Mouse (Mus musculus): Measurements from ENCODE around the gene Hemk1.

The Hemk1 gene

DNA sequence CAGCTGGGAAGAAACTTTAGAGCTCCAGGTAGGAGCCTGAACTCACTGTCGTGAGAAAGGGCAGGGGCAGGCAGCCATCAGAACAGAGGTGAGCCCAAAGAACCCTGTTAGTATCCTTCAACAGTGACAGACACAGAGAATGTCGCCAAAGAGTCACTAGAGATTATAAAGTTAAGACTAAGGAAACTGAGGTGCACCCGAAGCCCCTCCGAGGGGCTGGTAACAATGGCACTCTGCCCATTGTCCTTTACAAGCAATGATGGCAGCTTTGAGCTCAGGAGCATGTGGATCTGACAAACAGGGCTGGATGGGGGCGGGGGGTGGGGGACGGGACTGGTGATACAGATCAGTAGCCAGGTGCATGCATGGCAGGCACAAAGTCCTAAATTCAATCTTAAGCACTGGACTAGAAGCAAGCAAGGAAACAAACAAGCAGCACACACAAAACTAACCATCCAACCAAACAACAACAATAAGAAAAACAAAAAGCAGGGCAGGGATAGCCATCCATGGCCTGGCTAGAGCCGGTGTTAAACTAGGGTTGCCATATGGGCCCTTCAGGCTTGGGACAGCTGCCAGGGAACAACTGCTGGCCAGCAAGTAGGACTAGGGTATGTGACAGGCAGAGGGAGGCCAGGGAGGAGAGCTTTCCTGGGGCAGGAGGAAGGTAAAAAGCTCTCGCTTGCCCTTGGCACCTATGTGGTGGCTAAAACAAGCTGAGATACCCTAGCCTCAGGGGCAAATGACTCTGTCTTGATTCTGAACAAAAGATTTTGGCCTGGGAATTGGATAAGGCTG is 5.2 kb upstream of the Hemk1 start:
- no peak for DNase-seq (ENCODE audit: low read depth in 2 of 2, low spot score in 2 of 2)

DNA sequence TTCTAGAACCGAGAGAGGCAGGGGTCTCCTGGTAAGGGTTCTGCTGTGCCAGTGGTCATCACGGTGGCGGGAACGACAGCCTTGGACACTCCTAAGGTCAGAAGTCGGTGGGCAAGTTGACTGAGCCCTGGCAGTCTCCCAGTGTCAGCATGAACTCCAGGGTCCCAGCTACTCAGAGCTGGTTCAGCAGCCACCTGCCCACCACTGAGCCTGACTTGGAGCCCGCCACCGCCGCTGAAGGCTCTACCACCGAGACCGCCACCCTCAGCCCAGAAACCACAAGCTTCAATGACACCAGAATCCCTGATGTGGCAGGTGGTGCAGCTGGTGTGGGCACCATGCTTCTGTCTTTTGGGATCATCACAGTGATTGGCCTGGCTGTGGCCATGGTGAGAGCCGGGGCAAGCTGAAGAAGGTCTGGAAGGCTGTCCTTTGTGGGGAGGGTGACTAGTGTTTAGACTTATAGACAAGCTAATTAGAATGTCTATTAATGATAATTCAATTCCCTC is 4.1 kb upstream of the Hemk1 start:
- DNase-seq (ENCODE audit: low read depth in 2 of 2, low spot score in 2 of 2) = no peak

DNA sequence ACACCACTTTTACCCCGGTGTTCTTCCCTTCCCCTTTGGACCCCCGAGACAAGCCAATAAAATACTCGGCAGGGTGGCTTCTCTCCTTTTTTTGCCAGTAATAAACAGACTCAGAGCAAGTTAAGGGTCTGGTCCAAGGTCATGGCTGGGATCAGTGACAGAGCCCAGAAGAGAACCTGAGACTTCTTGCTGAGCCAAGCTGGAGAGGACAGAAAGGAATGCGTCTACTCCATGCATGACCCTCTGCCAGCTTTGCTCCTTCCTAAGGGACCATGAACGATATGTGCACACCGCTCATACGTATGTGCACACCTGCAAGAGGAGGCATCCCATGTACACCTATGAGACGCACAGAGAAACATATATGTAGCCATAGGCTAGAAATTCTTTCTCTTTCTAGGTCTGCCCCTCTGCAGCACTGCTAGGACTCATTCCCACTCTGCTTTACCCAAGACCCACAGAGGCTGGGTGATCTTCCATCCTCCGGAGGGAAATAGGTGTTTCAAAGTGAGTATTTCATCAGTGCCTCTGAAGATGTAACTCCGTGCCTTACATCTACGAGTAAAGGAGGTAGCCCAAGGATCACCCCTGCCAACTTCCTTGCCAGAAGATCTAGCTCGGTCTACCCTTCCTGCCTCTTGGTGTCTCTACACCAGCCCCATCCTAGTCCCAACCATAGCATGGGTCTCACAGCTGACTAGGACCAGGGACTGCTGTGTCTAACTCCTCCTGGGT is 2.9 kb upstream of the Hemk1 start:
- no peak for DNase-seq (ENCODE audit: low read depth in 2 of 2, low spot score in 2 of 2)

DNA sequence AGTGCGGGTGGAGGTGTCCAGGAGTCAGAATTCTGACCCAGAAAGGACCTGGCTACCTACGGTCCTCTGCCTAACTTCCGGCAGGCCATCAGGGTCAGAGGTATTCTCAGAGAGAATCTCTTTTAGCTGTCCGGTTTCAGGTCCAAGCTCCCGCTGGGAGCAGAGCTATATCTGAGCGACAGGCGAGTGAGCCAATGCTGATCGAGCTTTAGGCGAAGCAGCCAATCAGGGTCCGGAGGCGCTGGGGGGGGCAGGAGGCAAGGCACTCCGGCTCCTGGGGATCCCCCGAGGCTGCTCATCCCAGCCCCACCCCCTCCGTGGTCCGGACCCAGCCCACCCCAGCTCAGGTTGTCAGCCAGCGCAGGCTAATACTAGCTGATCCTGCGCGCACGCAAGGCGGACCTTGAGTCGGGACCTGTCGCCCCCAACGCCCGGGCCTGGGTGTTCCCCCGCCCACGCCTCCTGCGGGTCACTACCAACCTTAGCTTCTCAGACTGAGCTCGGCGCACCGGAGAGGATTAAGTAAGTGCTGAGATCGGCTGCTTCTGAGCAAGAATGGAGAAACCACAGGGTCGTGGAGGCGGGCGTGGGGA is 2.2 kb upstream of the Hemk1 start, which contains the start of gene 6430571L13Rik:
6430571L13Rik (plus strand) TSS at position 336 of the 593 bp plus-strand sequence.
- peak; percentile 38 to 61 for DNase-seq (ENCODE audit: low read depth in 2 of 2, low spot score in 2 of 2)

DNA sequence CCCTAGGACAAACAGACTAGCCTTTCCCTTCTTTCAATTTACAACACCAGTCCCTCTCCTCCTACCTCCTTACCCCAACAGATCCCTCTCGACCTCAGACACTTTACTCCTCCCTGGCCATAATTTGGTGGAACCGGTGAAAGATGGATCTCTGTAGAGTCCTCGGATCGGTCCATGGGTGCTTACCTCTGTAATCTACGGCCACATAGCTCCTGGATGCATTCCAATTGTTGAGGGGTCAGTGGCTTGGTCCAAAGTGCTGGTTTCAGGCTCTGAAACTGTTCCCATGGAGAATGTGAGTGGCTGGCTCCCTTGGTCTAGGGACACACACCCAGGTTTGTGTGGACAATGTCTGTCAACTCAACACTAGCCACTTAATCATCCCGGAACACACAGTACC is 1.8 kb downstream of the Hemk1 start:
- no peak for DNase-seq (ENCODE audit: low read depth in 2 of 2, low spot score in 2 of 2)

DNA sequence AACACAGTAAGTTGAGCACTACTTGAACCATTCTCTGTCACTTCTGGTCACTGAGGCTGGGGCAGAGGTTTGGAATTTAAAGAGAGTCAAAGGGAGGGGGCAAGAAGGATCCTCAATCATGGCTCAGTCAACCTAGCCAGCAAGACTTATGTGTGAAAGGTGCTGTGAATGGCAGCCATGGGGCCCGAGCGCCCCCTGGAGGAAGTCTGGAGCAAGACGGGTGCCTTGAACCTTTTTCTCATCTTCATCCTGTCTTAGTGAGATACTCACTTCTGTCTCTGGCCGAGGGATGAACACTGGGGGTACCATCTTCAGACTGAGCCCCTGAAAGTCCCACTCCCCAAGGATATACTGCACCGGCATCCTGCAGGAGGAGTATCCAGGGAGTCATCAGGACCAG is 2.2 kb downstream of the Hemk1 start:
- DNase-seq (ENCODE audit: low read depth in 2 of 2, low spot score in 2 of 2) = peak; percentile 76 to 80

DNA sequence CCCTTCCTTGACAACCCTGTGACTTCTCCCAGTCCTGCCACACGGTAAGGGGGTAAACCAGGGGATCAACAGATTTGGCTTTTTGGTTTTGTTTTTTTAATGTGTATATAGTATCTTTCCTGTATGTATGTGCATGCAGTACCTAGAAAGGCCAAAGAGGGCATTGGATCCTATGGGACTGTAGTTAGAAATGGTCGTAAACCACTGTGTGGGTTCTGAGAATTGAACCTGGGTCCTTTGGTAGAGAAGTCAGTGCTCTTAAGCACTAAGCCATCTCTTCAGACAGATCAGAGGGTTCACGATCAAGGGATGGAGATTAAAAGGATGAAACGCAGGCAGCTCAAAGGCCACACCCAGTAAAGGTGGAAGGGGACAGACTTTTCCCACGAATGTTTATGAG is 3.1 kb downstream of the Hemk1 start:
- no peak for DNase-seq (ENCODE audit: low read depth in 2 of 2, low spot score in 2 of 2)

DNA sequence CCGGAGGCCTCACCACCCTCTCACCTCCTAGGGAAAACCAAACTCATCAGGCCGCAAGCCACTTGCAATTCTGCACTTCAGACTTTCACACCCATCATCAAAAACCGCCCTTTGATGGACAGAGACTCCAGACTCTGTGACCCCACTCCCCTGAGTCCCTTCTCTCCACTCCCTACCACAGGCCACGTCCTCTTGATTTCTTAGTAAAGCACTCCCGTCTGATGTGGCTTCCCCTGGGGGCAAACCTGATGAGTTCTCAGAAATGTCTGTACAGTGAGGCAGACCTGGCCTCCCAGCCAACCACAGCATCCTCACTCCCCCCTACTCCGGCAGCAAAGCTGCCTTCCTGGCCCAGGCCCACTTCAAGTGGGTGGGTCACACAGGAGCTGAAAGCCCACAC is 3.8 kb downstream of the Hemk1 start:
- peak; percentile 49 to 55 for DNase-seq (ENCODE audit: low read depth in 2 of 2, low spot score in 2 of 2)

DNA sequence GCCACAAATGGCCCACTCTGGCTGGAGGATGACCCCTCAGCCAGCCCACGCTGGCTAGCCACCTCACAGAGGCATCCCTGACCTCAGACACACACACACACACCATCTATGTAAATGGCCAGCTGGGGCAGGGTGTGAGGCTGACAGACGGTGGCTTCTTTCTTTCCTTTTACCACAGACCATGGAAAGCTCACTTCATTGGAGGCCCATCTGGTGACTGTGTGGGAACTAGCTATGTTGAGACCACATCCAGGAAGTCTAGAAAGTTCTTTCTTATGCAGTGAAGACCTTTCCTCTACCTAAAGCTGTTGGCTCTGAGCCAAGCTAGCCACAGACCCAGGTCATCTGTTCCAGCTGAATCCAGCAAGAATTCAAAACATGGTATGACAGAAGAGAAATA is 4.5 kb downstream of the Hemk1 start:
- DNase-seq (ENCODE audit: low read depth in 2 of 2, low spot score in 2 of 2) = peak in 1 of 2 experiments; percentile 6

DNA sequence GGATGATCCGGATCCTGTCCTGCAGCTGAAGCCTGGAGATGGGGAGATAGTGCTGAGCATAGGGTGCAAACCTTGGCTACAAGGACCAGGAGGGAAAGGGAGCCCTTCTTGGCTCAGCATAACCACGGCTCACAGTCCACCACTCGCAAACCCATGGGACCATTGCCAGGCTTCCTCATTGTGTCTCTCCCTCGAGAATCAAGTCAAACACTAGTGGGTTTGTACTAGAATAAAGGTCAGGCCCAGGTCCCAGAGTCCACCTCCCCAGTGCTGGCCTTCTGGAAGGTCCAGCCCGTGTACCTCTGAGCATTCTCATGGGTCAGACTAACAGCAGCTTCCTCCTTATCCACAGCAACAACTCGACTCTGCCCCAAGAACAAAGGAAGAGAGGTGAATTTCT is 7.4 kb downstream of the Hemk1 start:
- no peak for DNase-seq (ENCODE audit: low read depth in 2 of 2, low spot score in 2 of 2)

DNA sequence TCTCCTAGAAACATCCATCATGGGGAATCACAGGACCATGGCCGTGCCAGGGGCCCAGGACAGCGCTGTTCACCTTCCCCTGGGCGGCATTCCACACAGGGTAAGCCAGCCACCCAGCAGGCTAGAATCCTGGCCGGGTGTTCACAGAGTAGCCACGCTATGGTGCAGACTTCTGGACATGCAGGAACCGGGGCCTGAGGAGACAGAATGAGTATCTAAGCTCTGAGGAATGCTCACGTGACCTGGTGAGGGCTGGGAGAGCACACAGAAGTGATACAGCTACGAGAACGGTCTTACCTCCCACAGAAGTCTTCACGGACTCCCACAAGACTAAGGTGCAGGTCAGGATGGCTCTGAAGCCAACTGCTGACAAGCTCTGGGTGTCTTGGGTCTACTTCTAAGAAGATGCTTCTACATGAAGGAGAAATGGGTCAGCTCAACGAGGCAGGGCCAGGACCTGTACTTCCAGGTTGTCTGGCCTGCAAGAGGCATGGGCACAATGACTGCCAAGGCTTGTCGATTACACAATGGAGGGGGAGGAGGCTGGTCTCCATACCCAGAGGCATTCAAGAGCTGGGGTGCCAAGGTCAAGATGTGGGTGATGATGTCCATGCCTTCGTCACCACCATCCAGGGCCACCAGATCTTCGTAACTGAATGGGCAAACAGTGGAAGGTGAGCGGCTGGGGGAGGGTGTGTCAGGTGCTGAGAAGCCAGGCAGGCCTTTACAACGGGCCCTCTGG is 10.1 kb downstream of the Hemk1 start:
- DNase-seq (ENCODE audit: low read depth in 2 of 2, low spot score in 2 of 2) = no peak

DNA sequence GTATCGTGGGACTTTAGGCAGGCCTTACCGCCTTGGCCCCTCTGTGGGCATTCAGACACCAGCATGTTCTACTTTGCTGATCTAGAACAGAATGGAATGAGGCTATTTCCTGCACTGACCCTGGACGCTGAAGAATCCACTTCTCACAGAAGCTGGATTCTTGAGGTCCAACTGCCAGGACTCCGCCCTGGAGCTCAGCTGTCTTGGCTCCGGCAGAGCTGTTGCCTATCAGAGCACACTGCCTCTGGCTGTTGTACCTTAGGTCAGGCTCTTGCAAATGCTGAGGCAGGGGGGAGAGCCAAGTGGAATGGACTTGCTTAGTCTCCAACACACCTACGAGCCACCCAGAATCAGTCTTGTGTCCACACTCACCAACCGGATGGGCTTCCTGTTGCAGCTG is 12.2 kb downstream of the Hemk1 start:
- no peak for DNase-seq (ENCODE audit: low read depth in 2 of 2, low spot score in 2 of 2)

DNA sequence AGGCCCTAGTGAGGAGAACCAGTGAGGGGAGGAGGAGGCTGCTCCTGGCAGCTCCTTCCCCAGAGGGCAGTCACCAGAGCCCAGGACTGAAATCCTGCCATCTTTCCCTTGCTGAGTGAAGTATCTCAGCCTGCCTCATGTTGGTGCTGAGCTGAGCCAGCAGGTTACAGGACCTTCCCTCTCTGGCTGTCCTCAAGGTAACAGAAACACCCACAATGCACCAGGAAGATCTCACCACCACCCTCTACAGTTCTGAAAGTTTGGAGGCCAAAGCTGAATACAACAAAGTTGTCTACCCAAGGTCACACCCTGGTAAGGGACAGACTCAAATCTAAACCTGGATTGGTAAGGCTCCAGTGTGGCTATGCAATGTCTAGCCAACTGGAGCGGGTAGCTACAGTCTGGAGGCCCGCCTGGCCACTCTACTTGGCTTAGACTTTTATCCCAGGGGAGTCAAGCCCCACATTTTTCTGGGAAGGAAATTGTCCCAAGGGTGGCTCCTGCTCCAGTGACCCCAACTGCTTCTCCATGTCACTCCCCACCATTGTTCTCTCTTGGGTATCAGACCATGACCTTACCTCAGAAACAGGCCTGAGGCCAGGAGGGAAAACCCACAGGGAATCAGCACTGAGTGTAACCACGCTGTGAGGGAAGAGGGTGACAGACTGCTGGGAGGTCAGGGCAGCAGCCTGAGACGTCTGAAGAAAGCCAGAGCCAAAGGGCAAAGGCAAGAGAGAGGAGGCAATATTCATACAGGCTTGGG is 13.2 kb downstream of the Hemk1 start:
- no peak for DNase-seq (ENCODE audit: low read depth in 2 of 2, low spot score in 2 of 2)

DNA sequence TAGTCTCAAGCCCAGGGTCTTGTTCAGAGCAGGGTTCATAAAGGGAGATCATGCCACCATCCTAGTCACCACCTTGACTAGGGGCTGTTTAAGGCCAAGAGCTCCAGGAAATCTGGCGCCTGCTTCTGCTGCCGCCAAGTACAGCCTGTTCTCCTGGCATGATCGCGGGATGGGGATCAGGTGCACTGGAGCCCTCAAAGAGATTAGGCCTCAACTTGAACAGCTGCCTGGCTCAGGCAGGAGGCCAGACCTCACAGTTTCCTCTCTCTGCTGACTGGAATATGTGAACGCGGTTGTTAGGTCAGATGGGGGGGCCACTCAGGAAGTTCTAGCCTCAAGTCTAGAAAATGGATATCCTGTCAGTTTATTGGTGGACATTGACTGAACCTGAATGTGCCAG is 14.6 kb downstream of the Hemk1 start:
- DNase-seq (ENCODE audit: low read depth in 2 of 2, low spot score in 2 of 2) = peak in 1 of 2 experiments; percentile 11

DNA sequence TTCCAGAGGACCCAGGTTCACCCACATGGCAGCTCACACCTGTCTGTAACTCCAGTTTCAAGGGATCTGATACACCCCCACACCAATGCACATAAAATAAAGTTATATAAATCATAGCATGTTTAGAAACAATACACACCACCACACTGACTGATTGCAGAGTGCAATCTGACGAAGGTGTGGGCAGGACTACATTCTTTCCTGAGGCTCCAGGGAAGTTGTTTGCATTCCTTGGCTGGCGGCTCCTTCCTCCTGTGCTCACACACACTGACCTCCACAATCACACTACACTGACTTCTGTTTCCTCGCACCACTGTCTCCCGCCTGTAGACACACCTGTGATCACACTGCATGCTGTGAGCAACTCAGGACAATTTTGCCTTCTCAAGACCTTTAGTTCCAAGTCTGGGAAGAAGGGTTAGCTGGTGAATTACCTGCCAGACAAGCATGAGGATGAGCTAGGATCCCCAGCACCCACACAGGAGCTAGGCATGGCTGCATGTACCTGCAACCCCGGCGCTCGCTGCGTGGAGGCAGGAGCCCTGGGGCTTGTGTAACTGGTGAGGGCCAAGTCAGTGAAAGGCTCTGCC is 15.6 kb downstream of the Hemk1 start:
- DNase-seq (ENCODE audit: low read depth in 2 of 2, low spot score in 2 of 2) = no peak

DNA sequence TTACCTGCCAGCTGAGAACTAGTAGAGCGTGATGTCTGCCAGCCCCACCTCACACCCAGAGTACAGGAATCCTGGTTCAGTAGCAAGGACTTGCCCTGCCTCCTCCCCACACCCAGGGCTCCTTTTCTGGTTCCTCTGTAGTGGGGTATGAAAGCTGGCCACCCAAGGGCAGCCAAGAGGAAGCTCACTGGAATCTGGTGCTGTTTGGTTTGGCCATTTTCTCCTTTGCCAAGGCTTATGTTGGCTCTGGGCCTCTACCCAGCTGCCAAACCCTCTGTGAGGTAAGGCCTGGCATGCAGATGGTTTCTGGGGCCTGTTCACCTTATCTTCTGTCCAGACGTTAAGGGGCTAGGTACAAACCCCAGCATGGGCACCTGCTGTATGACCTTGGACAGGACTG is 22.4 kb downstream of the Hemk1 start:
- no peak for DNase-seq (ENCODE audit: low read depth in 2 of 2, low spot score in 2 of 2)

DNA sequence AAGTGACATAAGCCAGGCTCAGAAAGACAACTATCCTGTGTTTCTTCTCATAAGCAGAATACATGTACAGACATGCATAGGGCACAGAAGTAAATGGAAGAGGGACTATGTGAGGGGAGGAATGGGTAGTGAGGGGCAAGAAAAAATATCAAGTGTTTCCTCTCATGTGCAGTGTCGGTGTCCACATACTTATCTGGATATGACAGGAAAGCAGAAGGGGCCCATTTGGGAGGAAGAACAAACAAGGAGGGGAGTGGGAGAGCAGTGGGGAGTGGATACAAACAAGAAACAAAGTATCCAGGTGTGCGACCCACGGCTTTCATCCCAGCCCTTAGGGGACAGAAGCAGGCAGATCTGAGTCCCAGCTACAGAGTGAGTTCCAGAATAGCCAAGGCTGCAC is 24.2 kb downstream of the Hemk1 start:
- DNase-seq (ENCODE audit: low read depth in 2 of 2, low spot score in 2 of 2) = no peak

DNA sequence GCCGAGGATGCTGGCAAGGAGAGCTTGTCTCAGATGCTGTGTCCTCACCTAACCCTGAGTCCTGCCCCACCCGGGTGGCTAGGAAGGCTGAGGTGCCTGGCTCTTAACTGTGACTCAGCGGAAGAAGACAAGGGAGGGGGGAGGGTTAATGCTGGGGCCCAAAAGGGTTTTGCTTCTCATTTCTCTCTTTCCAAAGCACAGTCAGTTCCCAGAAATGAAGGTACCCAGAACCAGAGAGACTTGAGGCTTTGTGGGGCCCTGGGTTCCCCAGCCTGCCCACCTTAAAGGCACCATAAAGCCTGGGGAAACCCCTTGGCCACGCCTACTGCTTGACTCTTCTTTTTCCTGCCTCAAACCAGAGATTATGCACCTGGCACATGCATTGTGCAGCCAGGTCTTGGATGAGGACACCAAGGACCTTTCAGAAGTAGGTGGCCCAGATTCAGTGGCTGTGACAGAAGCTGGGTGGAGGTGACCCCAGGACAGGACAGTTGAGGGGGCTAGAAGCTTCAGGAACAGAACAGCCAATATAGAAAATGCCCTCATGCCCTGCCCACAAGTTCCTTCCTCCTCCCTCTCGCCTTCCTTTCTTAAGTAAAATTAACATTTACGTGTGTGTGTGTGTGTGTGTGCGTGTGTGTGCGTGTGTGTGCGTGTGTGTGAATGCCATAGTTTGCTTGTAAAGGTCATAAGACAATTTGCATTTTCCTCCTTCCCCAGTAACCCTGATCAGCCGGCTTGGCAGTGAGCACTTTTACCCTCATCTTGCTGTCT is 25.2 kb downstream of the Hemk1 start:
- peak; percentile 67 to 68 for DNase-seq (ENCODE audit: low read depth in 2 of 2, low spot score in 2 of 2)

DNA sequence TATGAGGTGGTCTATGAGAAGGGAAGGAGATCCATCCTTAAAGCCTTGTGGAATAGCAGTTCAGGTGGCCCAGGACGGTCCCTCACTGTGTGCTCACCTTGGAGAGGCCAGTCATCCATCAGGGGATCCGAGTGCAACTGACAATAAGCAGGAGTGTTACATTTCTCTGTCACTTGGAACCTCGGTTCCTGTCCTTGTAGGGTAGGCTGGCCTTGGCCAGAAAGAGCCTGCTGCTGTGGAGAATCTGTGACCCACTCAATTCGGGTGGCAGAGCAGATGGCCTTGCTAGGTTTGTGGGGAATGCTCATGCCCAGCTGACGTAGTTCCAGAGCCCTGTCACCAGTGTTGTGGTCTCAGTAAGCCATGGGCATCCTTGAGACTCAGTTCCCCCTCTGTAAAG is 28.6 kb downstream of the Hemk1 start:
- DNase-seq (ENCODE audit: low read depth in 2 of 2, low spot score in 2 of 2) = no peak
